Mouse (Mus musculus) kidney, embryonic 16.5 days (tissue): ENCODE data around the gene Slc1a2. TPM values are rescaled to one million over a fixed set of nuclear protein-coding genes. Genes with fewer than 3 reads are reported as not detected.

Experiments used
- ATAC-seq: fragments of 200-750 bp; cut with Nextera tagmentation; 2 replicates; pipeline ENCODE4 v1.8.0; 2017; ENCODE audit warnings: moderate TSS enrichment; ENCODE audit not compliant: low FRiP score, low TSS enrichment
- H3K27ac ChIP-seq: fragments of 300-500 bp; sonication (generic); 2 replicates; pipeline ENCODE4 v1.5.1; 2014; ENCODE audit warnings: low read length
- H3K27me3 ChIP-seq: fragments of 300-500 bp; sonication (generic); 2 replicates; pipeline ENCODE4 v1.6.1; 2014; ENCODE audit warnings: low read length, control low read depth, mixed read lengths; ENCODE audit not compliant: insufficient read depth
- H3K36me3 ChIP-seq: fragments of 300-500 bp; sonication (generic); 2 replicates; pipeline ENCODE4 v1.6.1; 2014; ENCODE audit warnings: low read length, control low read depth, mixed read lengths; ENCODE audit not compliant: insufficient read depth
- H3K4me1 ChIP-seq: fragments of 300-500 bp; sonication (generic); 2 replicates; pipeline ENCODE4 v1.6.1; 2014; ENCODE audit warnings: low read length, control low read depth, mixed read lengths; ENCODE audit not compliant: insufficient read depth
- H3K4me2 ChIP-seq: fragments of 300-500 bp; sonication (generic); replicated peaks from 2 replicates; pipeline ENCODE4 v1.6.1; 2014; ENCODE audit warnings: low read depth, low read length
- H3K4me3 ChIP-seq: fragments of 300-500 bp; sonication (generic); 2 replicates; pipeline ENCODE4 v1.5.1; 2014; ENCODE audit warnings: mild to moderate bottlenecking, low read length
- H3K9ac ChIP-seq: fragments of 300-500 bp; sonication (generic); replicated peaks from 2 replicates; pipeline ENCODE4 v1.6.1; 2014; ENCODE audit warnings: low read length
- H3K9me3 ChIP-seq: fragments of 300-500 bp; sonication (generic); 2 replicates; pipeline ENCODE4 v1.6.1; 2016; ENCODE audit warnings: low read length, control low read depth
- WGBS: fragments of 180-500 bp; shearing (Covaris S2); extraction: QIAGEN DNeasy Blood & Tissue Kit; methylation state at CpG from one replicate; pipeline ENCODE4 v1.1.7; 2014; 5-methylcytosine and 5-hydroxymethylcytosine counted together
- polyA plus RNA-seq: library from polyadenylated mRNA; unstranded; fragments of >200 nt; fragmentation: Nextera tagmentation; extraction: Ambion mirVana; gene quantifications from 2 replicates; pipeline ENCODE4 v1.2.1, GENCODE M21; 2015

The Slc1a2 gene
- polyA plus RNA-seq, 1 experiment from 2014 or later, result 0.12 TPM

DNA sequence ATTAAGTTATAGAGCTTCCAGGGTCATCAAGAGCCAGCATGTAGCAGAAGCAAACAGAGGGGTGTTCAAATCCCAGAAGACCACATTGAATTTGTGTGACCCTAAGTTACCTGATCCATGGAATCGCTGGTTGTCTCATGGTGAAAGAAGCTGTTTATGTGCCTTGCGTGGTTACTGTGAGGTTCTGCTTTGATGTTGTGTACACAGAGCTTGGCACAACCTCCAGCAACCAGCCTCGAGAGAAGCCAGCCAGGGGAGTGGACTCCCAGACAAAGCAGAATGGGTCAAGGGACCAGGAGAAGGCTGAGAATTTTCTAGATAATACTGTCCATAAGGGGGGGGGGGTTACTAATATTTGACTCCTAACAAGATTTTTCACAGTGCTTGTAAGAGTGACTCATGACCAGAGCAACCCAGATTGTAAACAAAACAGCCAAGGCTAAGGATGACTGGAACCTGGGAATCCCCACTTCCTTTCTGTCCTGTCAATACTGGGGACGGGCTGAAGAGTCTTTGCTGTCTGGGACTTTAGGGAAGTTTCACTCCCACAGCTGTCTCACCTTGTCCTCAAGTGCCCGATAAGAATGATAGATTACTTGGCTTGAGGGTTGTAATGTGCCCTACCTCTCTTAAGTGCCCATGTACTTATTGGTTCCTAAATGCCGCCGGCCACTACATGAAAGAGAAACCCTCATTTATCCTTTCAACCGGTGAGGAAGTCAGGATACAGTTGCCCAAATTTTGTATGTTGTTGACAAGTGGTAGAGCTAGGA is 106.3 kb downstream of the Slc1a2 start:
- Histone ChIP-seq H3K4me3 (no peak overlapping the region), H3K27ac (no peak overlapping the region), H3K4me2 (no peak overlapping the region), H3K27me3 (no peaks in the 10 kb centered on the region), H3K4me1 (no peaks in the 10 kb centered on the region), H3K9ac (no peak overlapping the region), H3K36me3 (no peaks in the 10 kb centered on the region), H3K9me3 (no peaks in the 10 kb centered on the region)
- WGBS, result 66% methylated on average over 8 of the region's 8 CpGs
- no peak for ATAC-seq

- WGBS, result 38% methylated on average over 3 of the region's 3 CpGs
- H3K4me1 ChIP-seq, result no peaks in the 10 kb centered on the region
- H3K27me3 ChIP-seq, result no peaks in the 10 kb centered on the region
- no peak for ATAC-seq
- H3K36me3 ChIP-seq, result no peaks in the 10 kb centered on the region
- H3K27ac ChIP-seq, result no peak overlapping the region
- H3K9ac ChIP-seq, result no peak overlapping the region
- H3K9me3 ChIP-seq, result no peaks in the 10 kb centered on the region
- H3K4me3 ChIP-seq, result no peak overlapping the region
- H3K4me2 ChIP-seq, result no peak overlapping the region
These were observed 109.8 kb downstream of the Slc1a2 start for GRCm38 (mm10) chr2:102768267-102768666.

DNA sequence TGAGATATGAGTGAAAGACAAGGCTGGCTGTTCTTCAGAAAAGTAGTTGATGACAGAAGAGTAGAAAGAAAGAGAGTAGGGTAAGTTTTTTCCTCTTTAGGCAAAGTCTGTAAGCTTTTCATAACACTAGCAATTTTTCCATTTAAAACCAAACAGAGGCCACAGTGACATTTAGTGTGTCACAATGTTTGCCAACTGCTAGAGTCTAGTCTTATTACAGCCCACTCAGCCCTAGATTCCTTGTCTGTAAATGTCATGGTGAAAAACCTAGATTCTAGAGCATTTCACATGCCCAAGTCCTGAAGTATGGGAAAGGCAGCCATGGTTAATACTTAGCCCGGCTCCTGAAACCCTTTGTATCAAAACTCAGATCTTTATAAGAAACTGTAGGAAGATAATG is 112.8 kb downstream of the Slc1a2 start:
- no peak overlapping the region for H3K4me3 ChIP-seq
- H3K9ac ChIP-seq, result no peak overlapping the region
- H3K27ac ChIP-seq, result no peak overlapping the region
- H3K27me3 ChIP-seq, result no peaks in the 10 kb centered on the region
- no peaks in the 10 kb centered on the region for H3K9me3 ChIP-seq
- ATAC-seq, result no peak
- H3K4me1 ChIP-seq, result no peaks in the 10 kb centered on the region
- H3K36me3 ChIP-seq, result no peaks in the 10 kb centered on the region
- 86% methylated on average over 1 of the region's 1 CpGs for WGBS
- no peak overlapping the region for H3K4me2 ChIP-seq

DNA sequence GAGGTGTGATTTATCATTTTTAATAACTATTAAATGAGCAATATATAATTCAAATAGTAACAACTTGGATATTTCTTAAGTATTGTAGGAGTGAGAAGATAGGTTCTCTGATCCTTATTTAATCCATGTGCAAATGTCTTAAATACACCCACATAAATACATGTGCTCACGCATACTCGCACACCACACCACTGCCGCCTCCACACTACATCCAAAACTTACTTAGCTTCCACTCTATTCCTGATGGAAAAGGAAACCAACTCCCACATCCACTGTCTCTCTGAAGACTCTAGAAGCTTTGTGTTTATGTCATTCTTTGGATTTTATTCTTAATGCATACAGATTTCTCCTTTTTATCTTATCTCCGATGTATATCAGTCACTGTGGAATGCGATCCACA is 113.8 kb downstream of the Slc1a2 start:
- no peak overlapping the region for H3K4me3 ChIP-seq
- H3K36me3 ChIP-seq, result no peaks in the 10 kb centered on the region
- H3K4me1 ChIP-seq, result no peaks in the 10 kb centered on the region
- H3K4me2 ChIP-seq, result no peak overlapping the region
- no peak overlapping the region for H3K27ac ChIP-seq
- 92% methylated on average over 5 of the region's 5 CpGs for WGBS
- no peaks in the 10 kb centered on the region for H3K27me3 ChIP-seq
- H3K9me3 ChIP-seq, result no peaks in the 10 kb centered on the region
- H3K9ac ChIP-seq, result no peak overlapping the region
- ATAC-seq, result no peak

DNA sequence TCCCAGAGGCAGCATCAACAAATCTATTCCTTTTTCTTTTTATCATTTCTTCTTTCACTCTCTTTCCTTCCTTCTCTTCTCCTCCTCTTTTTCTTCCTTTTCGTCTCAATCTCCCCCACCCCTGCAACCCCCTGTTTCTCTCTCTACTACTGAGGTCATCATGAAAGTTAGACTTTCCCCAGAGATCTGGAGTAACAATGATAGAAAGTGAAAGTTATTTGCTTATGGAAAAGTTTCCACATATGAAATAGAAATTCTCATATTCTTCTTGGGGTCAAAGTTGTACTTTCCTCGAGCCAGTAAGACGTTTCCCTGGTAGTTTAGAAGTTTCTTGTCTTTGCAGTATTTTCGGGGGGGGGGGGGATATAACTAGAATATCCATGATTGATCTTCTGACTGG is 116.2 kb downstream of the Slc1a2 start:
- no peaks in the 10 kb centered on the region for H3K4me1 ChIP-seq
- H3K9ac ChIP-seq, result no peak overlapping the region
- ATAC-seq, result no peak
- H3K9me3 ChIP-seq, result no peaks in the 10 kb centered on the region
- no peaks in the 10 kb centered on the region for H3K36me3 ChIP-seq
- WGBS, result 76% methylated on average over 4 of the region's 4 CpGs
- no peak overlapping the region for H3K27ac ChIP-seq
- H3K4me3 ChIP-seq, result no peak overlapping the region
- no peaks in the 10 kb centered on the region for H3K27me3 ChIP-seq
- H3K4me2 ChIP-seq, result no peak overlapping the region

GRCm38 (mm10) chr2:102775561-102775960 is 117.1 kb downstream of the Slc1a2 start:
- Histone ChIP-seq H3K36me3 (no peaks in the 10 kb centered on the region), H3K4me3 (no peak overlapping the region), H3K9ac (no peak overlapping the region), H3K9me3 (no peaks in the 10 kb centered on the region), H3K27me3 (no peaks in the 10 kb centered on the region), H3K27ac (no peak overlapping the region), H3K4me1 (no peaks in the 10 kb centered on the region), H3K4me2 (no peak overlapping the region)
- WGBS, result 87% methylated on average over 1 of the region's 1 CpGs
- ATAC-seq, result no peak

DNA sequence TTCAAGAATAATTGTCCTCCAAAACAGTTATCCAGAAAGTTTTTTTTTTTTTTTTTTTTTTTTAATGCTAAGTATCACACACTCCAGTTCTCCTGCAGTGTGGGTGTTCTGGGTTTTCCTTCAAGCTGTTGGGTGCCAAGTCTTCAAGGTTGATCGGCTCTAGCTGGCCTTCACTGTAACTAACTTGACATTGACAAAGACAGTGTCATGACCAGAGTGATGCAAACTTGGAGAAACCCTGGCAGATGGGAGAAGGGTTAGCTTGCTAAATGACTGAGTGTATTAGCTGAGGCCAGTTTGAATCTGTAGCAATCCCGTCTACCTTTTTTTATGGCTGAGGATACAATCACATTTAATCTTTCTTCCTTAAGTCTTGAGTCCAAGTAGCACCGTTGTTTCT is 119.7 kb downstream of the Slc1a2 start:
- H3K4me1 ChIP-seq, result no peaks in the 10 kb centered on the region
- H3K9me3 ChIP-seq, result no peaks in the 10 kb centered on the region
- no peak overlapping the region for H3K9ac ChIP-seq
- WGBS, result 87% methylated on average over 3 of the region's 3 CpGs
- no peak overlapping the region for H3K27ac ChIP-seq
- H3K36me3 ChIP-seq, result no peaks in the 10 kb centered on the region
- H3K4me2 ChIP-seq, result no peak overlapping the region
- no peak overlapping the region for H3K4me3 ChIP-seq
- no peaks in the 10 kb centered on the region for H3K27me3 ChIP-seq
- ATAC-seq, result no peak

DNA sequence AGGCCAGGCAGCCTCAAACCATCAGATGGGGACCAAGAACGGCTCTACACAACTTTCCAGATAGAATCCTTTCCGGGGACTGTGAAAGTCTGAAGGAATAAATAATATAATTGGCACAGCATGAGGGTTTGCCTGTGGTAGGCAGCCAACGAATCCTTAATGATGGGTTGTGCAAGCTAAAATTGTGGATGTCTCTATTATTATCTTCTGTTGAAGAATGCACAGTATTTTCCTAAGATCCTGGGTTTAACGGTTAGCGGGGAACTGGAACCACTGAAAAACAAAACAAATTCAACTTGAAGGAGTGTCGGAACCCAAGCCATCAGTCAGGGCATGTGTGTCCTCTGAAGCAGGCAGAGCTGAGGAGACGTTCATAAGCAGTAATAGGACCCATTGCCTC is 124.3 kb downstream of the Slc1a2 start:
- Histone ChIP-seq H3K9ac (no peak overlapping the region), H3K27me3 (no peaks in the 10 kb centered on the region), H3K36me3 (no peaks in the 10 kb centered on the region), H3K4me1 (no peaks in the 10 kb centered on the region), H3K4me2 (no peak overlapping the region), H3K4me3 (no peak overlapping the region), H3K9me3 (no peaks in the 10 kb centered on the region), H3K27ac (no peak overlapping the region)
- 77% methylated on average over 7 of the region's 7 CpGs for WGBS
- ATAC-seq, result no peak

DNA sequence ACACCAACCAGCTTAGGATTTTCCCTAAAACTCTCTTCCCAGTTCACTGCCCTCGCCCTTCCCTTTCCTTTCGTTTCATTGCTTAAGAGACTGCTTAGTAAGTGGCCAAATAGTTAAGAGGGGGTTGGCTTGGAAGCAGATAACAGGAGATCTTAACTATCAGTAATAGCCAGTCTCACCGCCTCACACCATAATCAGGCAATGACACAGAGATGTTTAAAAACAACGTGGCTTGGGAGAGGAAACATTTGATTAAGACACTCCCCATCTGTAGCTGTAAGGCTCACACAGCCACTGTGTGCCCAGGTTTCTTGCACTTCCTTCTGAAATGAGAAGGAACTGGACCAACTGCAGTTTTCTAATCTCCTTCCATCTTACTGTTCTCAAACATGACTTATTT is 127.2 kb downstream of the Slc1a2 start:
- WGBS, result 60% methylated on average over 4 of the region's 4 CpGs

DNA sequence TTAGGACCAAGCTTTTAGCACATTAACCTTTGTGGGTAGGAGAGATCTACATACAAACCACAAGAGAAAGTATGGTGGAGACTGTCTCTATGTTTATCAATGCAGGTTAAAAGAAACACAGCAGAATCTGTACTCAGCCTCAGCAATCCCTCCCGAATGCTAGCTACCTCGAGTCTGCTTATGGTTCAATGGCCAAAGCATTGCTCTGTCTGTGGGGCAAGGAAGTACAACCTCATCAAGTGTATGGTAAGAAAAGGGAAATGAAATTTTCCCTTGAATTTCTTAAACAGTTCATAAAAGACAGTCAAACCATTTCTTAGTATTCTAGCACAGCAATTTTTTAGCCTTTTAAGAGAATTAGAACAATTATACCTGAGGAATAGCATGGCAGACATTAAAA is 133.2 kb downstream of the Slc1a2 start:
- no peak overlapping the region for H3K4me3 ChIP-seq
- no peaks in the 10 kb centered on the region for H3K27me3 ChIP-seq
- no peaks in the 10 kb centered on the region for H3K36me3 ChIP-seq
- H3K27ac ChIP-seq, result no peak overlapping the region
- H3K4me1 ChIP-seq, result no peaks in the 10 kb centered on the region
- no peak overlapping the region for H3K4me2 ChIP-seq
- H3K9ac ChIP-seq, result no peak overlapping the region
- no peak for ATAC-seq
- 75% methylated on average over 2 of the region's 2 CpGs for WGBS
- H3K9me3 ChIP-seq, result no peaks in the 10 kb centered on the region

More for the DNA sequence above, 127.2 kb downstream of the Slc1a2 start:
- Histone ChIP-seq H3K27me3 (no peaks in the 10 kb centered on the region), H3K36me3 (no peaks in the 10 kb centered on the region), H3K4me1 (no peaks in the 10 kb centered on the region), H3K4me2 (no peak overlapping the region), H3K27ac (no peak overlapping the region), H3K4me3 (no peak overlapping the region), H3K9ac (no peak overlapping the region), H3K9me3 (no peaks in the 10 kb centered on the region)
- no peak for ATAC-seq
